Mouse (Mus musculus): ENCODE measurements around the gene Mios. TPM values are rescaled to one million over a fixed set of nuclear protein-coding genes. Genes with fewer than 3 reads are reported as not detected.

Gene Mios
- polyA plus RNA-seq (2015; fragmentation: Illumina TruSeq; extraction: RNeasy Lipid Tissue Mini Kit (QIAGEN cat#74804); ENCODE audit: insufficient read depth, low replicate concordance), result 21.3 TPM

GRCm38 (mm10) chr6:8209047-8209865 lies at the start of gene Mios:
Mios (plus strand) TSS chr6:8209222.

GRCm38 (mm10) chr6:8192517-8192916 lies 16.5 kb upstream of the Mios start, which contains the start of gene Col28a1:
Col28a1 (minus strand) TSS chr6:8192617.

GRCm38 (mm10) chr6:8259004-8259666 lies 50.1 kb downstream of the Mios start, which contains the start of the genes Rpa3, Umad1 and Gm45062:
Rpa3 (minus strand) TSS chr6:8259173.
Umad1 (plus strand) TSS chr6:8259288.
Gm45062 (plus strand) TSS chr6:8259450.

Other genes starting within 250 kb of the Mios start
- 1.9 TPM for gene Col28a1, start 16.6 kb upstream of the Mios start, polyA plus RNA-seq (2015; fragmentation: Illumina TruSeq; extraction: RNeasy Lipid Tissue Mini Kit (QIAGEN cat#74804); ENCODE audit: insufficient read depth, low replicate concordance)
- gene Rpa3, start 50.0 kb downstream of the Mios start, polyA plus RNA-seq (2015; fragmentation: Illumina TruSeq; extraction: RNeasy Lipid Tissue Mini Kit (QIAGEN cat#74804); ENCODE audit: insufficient read depth, low replicate concordance), result 65.4 TPM
- 23.5 TPM for gene Umad1, start 50.1 kb downstream of the Mios start, polyA plus RNA-seq (2015; fragmentation: Illumina TruSeq; extraction: RNeasy Lipid Tissue Mini Kit (QIAGEN cat#74804); ENCODE audit: insufficient read depth, low replicate concordance)
- gene Gm45062, start 50.2 kb downstream of the Mios start, polyA plus RNA-seq (2015; fragmentation: Illumina TruSeq; extraction: RNeasy Lipid Tissue Mini Kit (QIAGEN cat#74804); ENCODE audit: insufficient read depth, low replicate concordance), result 42.0 TPM